Mouse (Mus musculus) midbrain, embryonic 14.5 days (tissue): ENCODE measurements around the gene Zbp1. TPM values are rescaled to one million over a fixed set of nuclear protein-coding genes. Genes with fewer than 3 reads are reported as not detected.

Experiments
- ATAC-seq: fragments of 200-750 bp; cut with Nextera tagmentation; 2 replicates; pipeline ENCODE4 v1.8.0; 2017; ENCODE audit warnings: moderate number of reproducible peaks, moderate library complexity; ENCODE audit not compliant: low FRiP score, low TSS enrichment
- DNase-seq: peaks from one replicate; pipeline ENCODE4 v3.0.0-alpha.2; 2015
- H3K27ac ChIP-seq: fragments of 300-500 bp; sonication (generic); replicated peaks from 2 replicates; pipeline ENCODE4 v1.5.1; 2014; ENCODE audit warnings: mild to moderate bottlenecking, low read depth, low read length, moderate library complexity
- H3K27me3 ChIP-seq: fragments of 300-500 bp; sonication (generic); 2 replicates; pipeline ENCODE4 v1.6.1; 2014; ENCODE audit warnings: low read length, control low read depth, mixed read lengths; ENCODE audit not compliant: control insufficient read depth, insufficient read depth
- H3K36me3 ChIP-seq: fragments of 300-500 bp; sonication (generic); 2 replicates; pipeline ENCODE4 v1.6.1; 2014; ENCODE audit warnings: low read length, control low read depth; ENCODE audit not compliant: control insufficient read depth, insufficient read depth
- H3K4me1 ChIP-seq: fragments of 300-500 bp; sonication (generic); 2 replicates; pipeline ENCODE4 v1.6.1; 2014; ENCODE audit warnings: mild to moderate bottlenecking, antibody characterized with exemption, low read length, control low read depth; ENCODE audit not compliant: control insufficient read depth, insufficient read depth
- H3K4me2 ChIP-seq: fragments of 300-500 bp; sonication (generic); 2 replicates; pipeline ENCODE4 v1.6.1; 2014; ENCODE audit warnings: mild to moderate bottlenecking, low read length, moderate library complexity
- H3K4me3 ChIP-seq: fragments of 300-500 bp; sonication (generic); replicated peaks from 2 replicates; pipeline ENCODE4 v1.5.1; 2014; ENCODE audit warnings: low read depth, low read length
- H3K9ac ChIP-seq: fragments of 300-500 bp; sonication (generic); replicated peaks from 2 replicates; pipeline ENCODE4 v1.6.1; 2014; ENCODE audit warnings: mild to moderate bottlenecking, low read length, moderate library complexity
- H3K9me3 ChIP-seq: fragments of 300-500 bp; sonication (generic); 2 replicates; pipeline ENCODE4 v1.6.1; 2016; ENCODE audit warnings: low read length, control low read depth, mixed read lengths; ENCODE audit not compliant: control insufficient read depth
- WGBS: fragments of 180-500 bp; shearing (Covaris S2); extraction: QIAGEN DNeasy Blood & Tissue Kit; methylation state at CpG from one replicate; pipeline ENCODE4 v1.1.7; 2014; 5-methylcytosine and 5-hydroxymethylcytosine counted together
- polyA plus RNA-seq: library from polyadenylated mRNA; unstranded; fragments of >200 nt; fragmentation: Nextera tagmentation; extraction: Ambion mirVana; gene quantifications from 2 replicates; pipeline ENCODE4 v1.2.1, GENCODE M21; 2014

Zbp1 gene
- polyA plus RNA-seq, 1 experiment from 2014 or later = 1.7 TPM

GRCm38 (mm10) chr2:173173521-173174511 is 44.9 kb downstream of the Zbp1 start:
- peaks cover 31% of the 10 kb centered on the region for H3K4me1 ChIP-seq
- H3K9me3 ChIP-seq = no peaks in the 10 kb centered on the region
- peak overlapping the region; percentile 22 for H3K4me3 ChIP-seq
- H3K27me3 ChIP-seq = no peaks in the 10 kb centered on the region
- peak overlapping the region; percentile 64 for H3K4me2 ChIP-seq
- no peaks in the 10 kb centered on the region for H3K36me3 ChIP-seq
- H3K27ac ChIP-seq = peak overlapping the region; percentile 92
- H3K9ac ChIP-seq = peak overlapping the region; percentile 30
- ATAC-seq (peak; percentile 89), DNase-seq (peak; percentile 91)
- 3% methylated on average over 22 of the region's 22 CpGs for WGBS

GRCm38 (mm10) chr2:173173008-173173407 is 45.7 kb downstream of the Zbp1 start:
- WGBS = 7% methylated on average over 2 of the region's 2 CpGs
- H3K4me3 ChIP-seq = no peak overlapping the region
- H3K27ac ChIP-seq = peak overlapping the region; percentile 92
- H3K9ac ChIP-seq = no peak overlapping the region
- no peaks in the 10 kb centered on the region for H3K36me3 ChIP-seq
- DNase-seq (peak; percentile 80), ATAC-seq (peak; percentile 65)
- H3K9me3 ChIP-seq = no peaks in the 10 kb centered on the region
- H3K4me1 ChIP-seq = peaks cover 31% of the 10 kb centered on the region
- H3K4me2 ChIP-seq = peak overlapping the region; percentile 64
- H3K27me3 ChIP-seq = no peaks in the 10 kb centered on the region

DNA sequence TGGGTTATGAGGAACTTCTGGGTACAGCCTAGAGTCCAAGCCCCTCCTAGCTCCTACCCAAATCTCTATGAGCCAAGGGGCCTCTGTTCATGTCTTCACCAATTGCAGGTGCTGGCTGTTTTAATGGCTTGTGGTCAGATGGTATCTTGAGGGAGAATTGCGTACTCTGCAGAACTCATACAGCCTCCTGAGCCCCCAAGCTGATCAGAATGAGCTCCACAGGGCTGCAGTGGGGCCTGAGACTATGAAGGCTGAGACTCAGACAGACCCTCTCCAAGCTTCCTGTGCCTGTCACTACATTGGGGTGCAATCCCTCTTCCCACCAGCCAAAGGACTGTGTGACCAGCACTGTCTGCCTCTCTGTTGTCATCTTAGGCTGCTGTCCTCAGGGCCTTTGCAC is 46.3 kb downstream of the Zbp1 start:
- no peaks in the 10 kb centered on the region for H3K9me3 ChIP-seq
- 92% methylated on average over 1 of the region's 1 CpGs for WGBS
- H3K9ac ChIP-seq = no peak overlapping the region
- H3K27ac ChIP-seq = peak overlapping the region; percentile 92
- no peak overlapping the region for H3K4me2 ChIP-seq
- no peak for DNase-seq
- no peaks in the 10 kb centered on the region for H3K36me3 ChIP-seq
- H3K4me3 ChIP-seq = no peak overlapping the region
- H3K27me3 ChIP-seq = no peaks in the 10 kb centered on the region
- peaks cover 31% of the 10 kb centered on the region for H3K4me1 ChIP-seq
- ATAC-seq = no peak

GRCm38 (mm10) chr2:173171956-173172355 is 46.8 kb downstream of the Zbp1 start:
- 91% methylated on average over 5 of the region's 5 CpGs for WGBS
- Histone ChIP-seq H3K9me3 (no peaks in the 10 kb centered on the region), H3K27me3 (no peaks in the 10 kb centered on the region), H3K4me3 (no peak overlapping the region), H3K4me2 (peak overlapping the region; percentile 49), H3K9ac (no peak overlapping the region), H3K27ac (peak overlapping the region; percentile 92), H3K4me1 (peaks cover 31% of the 10 kb centered on the region), H3K36me3 (no peaks in the 10 kb centered on the region)
- DNase-seq (no peak), ATAC-seq (no peak)

GRCm38 (mm10) chr2:173171470-173171869 is 47.3 kb downstream of the Zbp1 start:
- no peak for ATAC-seq
- H3K4me2 ChIP-seq = peak overlapping the region; percentile 49

GRCm38 (mm10) chr2:173170715-173171114 is 48.0 kb downstream of the Zbp1 start:
- H3K4me1 ChIP-seq = peaks cover 31% of the 10 kb centered on the region
- H3K4me2 ChIP-seq = no peak overlapping the region
- H3K4me3 ChIP-seq = no peak overlapping the region
- ATAC-seq (no peak), DNase-seq (no peak)
- no peak overlapping the region for H3K27ac ChIP-seq
- no peaks in the 10 kb centered on the region for H3K9me3 ChIP-seq
- WGBS = 63% methylated on average over 2 of the region's 2 CpGs
- no peaks in the 10 kb centered on the region for H3K36me3 ChIP-seq
- no peak overlapping the region for H3K9ac ChIP-seq
- H3K27me3 ChIP-seq = no peaks in the 10 kb centered on the region

More at GRCm38 (mm10) chr2:173171470-173171869, 47.3 kb downstream of the Zbp1 start:
- Histone ChIP-seq H3K4me1 (peaks cover 31% of the 10 kb centered on the region), H3K36me3 (no peaks in the 10 kb centered on the region), H3K9me3 (no peaks in the 10 kb centered on the region), H3K27ac (peak overlapping the region; percentile 92), H3K27me3 (no peaks in the 10 kb centered on the region), H3K4me3 (no peak overlapping the region; the same call in 1 of the 2 replicates), H3K9ac (0 out of 2 replicates have a peak overlapping the region, but pooled peaks have one; percentile 27)
- under 1% methylated on average over 30 of the region's 30 CpGs for WGBS
- DNase-seq = peak; percentile 71

DNA sequence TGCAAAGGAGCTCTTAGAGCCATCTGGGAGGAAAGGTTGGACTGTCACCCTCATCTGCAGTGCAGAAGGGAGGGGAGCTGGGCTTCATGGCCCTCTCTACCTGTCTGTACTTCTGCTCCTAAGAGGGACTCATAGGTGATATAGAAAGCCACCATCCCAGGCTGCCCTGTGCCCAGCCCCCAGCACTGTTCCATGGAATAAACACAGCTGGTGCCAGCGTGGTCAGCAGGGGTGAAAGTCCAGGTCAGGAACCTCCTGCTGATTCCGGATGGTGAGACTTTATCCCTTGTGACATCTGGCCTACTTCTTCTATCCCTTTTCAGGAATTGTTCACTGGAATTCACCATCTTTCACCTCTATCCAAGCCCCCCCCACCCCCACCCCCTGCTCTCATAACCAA is 48.6 kb downstream of the Zbp1 start:
- no peak overlapping the region for H3K4me3 ChIP-seq
- no peak overlapping the region for H3K27ac ChIP-seq
- no peak overlapping the region for H3K4me2 ChIP-seq
- 79% methylated on average over 2 of the region's 2 CpGs for WGBS
- no peaks in the 10 kb centered on the region for H3K9me3 ChIP-seq
- no peaks in the 10 kb centered on the region for H3K27me3 ChIP-seq
- DNase-seq = no peak
- no peak overlapping the region for H3K9ac ChIP-seq
- no peak for ATAC-seq
- H3K4me1 ChIP-seq = peaks cover 31% of the 10 kb centered on the region
- no peaks in the 10 kb centered on the region for H3K36me3 ChIP-seq

DNA sequence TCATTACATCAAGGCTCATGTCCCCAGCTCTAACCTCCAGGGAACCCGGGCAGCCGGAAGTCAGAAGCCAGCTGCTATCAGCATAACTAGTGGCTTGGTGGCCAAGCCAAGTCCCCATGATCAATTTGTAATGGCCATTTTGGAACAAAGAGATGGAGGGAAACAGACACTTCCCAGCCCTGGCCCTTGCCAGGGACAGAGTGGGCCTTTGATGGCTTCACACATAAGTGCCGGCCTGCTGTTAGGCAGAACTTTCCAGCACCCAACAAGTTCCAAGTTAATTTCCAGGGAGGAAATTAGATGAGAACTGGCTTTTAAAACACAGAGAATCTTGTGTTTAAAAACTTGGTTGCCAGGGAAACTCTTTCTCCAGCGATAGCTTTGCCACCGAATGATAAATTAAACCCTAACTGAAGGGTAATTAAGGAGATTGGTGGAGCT is 50.3 kb downstream of the Zbp1 start:
- 71% methylated on average over 5 of the region's 5 CpGs for WGBS
- DNase-seq = no peak
- H3K4me1 ChIP-seq = peaks cover 22% of the 10 kb centered on the region

More for the DNA sequence above, 50.3 kb downstream of the Zbp1 start:
- H3K9me3 ChIP-seq = no peaks in the 10 kb centered on the region
- H3K4me3 ChIP-seq = no peak overlapping the region
- H3K4me2 ChIP-seq = no peak overlapping the region
- H3K36me3 ChIP-seq = no peaks in the 10 kb centered on the region
- ATAC-seq = no peak
- H3K9ac ChIP-seq = no peak overlapping the region
- no peaks in the 10 kb centered on the region for H3K27me3 ChIP-seq
- no peak overlapping the region for H3K27ac ChIP-seq
